ENCODE assay signal across 1 mouse cellular context in the genomic region with DNA sequence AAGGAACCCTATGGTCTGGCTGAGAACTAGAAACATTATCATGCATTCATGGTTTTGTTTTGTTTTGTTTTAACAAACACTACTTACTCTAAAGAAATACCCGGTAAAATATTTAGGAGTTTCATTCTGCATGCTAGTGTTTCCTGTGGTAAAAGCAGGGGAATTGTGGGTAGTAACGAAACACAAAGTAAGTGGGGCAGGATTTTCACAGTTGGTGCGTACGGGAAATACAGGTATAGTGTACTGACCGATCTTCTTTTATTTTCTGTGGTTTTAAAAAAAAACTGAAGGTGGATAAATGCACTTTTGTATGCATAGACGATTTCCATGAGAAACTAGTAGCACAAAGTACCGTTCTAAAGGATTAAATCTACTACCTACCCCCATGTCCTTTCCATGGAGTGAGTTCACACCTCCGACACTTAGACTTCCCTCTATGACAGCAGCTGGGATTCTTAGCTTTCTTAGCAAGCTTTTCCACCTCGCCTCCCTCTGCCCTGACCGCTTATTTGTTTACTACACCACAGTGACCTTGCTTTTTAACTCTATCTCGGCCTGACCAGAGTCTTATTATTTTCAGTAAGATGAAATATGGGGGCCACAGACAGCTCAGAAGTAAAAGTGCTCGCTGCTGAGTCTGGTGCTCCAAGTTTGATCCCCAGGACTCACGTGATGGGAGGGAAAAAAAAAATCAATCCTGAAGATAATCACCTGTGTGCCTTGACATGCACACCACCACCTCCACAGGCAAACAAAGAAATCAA.
TF ChIP-seq lines count a peak whose summit lies in the region.

No protein-coding gene starts in this region.

TF ChIP-seq in CH12.LX, 34 proteins besides CTCF, POLR2A, EP300 and RAD21:
- TF ChIP-seq ETS1 (conservative IDR thresholded peaks at IDR 0.05; ENCODE audit: low read depth, low read length) (peak; percentile 80), ZKSCAN1 (IDR thresholded peaks at IDR 0.05; ENCODE audit: borderline replicate concordance, low read depth, low read length) (no peak), USF2 (conservative IDR thresholded peaks at IDR 0.05; ENCODE audit: low read depth, low read length) (no peak), SIN3A (IDR thresholded peaks at IDR 0.05; ENCODE audit: low read length) (peak; percentile 16), JUN (IDR thresholded peaks at IDR 0.05; ENCODE audit: insufficient read depth, low read depth, low read length) (peak; percentile 87), CHD1 (IDR thresholded peaks at IDR 0.05; ENCODE audit: low read depth, low read length) (no peak; the same call in 1 of the 2 replicates), PAX5 (IDR thresholded peaks at IDR 0.05; ENCODE audit: low read length) (no peak), TCF12 (IDR thresholded peaks at IDR 0.05; ENCODE audit: low read depth, low read length) (peak; percentile 24; the same call in 1 of the 2 replicates), TBP (conservative IDR thresholded peaks at IDR 0.05; ENCODE audit: low read depth, low read length) (no peak), JUND (conservative IDR thresholded peaks at IDR 0.05; ENCODE audit: low read depth, low read length) (peak; percentile 50; the same call in 1 of the 2 replicates), MEF2A (IDR thresholded peaks at IDR 0.05; ENCODE audit: borderline replicate concordance, low read depth, low read length) (peak; percentile 97), HCFC1 (IDR thresholded peaks at IDR 0.05; ENCODE audit: low read depth, low read length) (no peak), ZNF384 (IDR thresholded peaks at IDR 0.05; ENCODE audit: low read depth, low read length) (no peak; the same call in none of the 2 replicates), IRF4 (IDR thresholded peaks at IDR 0.05; ENCODE audit: low read depth, low read length) (no peak; the same call in 1 of the 2 replicates), ELF1 (IDR thresholded peaks at IDR 0.05; ENCODE audit: low read depth, low read length) (peak; percentile 36; the same call in 1 of the 2 replicates), NELFE (IDR thresholded peaks at IDR 0.05; ENCODE audit: low read depth, low read length) (no peak), CHD2 (IDR thresholded peaks at IDR 0.05; ENCODE audit: low read length) (no peak), MXI1 (IDR thresholded peaks at IDR 0.05; ENCODE audit: low read depth, low read length) (no peak; the same call in 1 of the 2 replicates), RCOR1 (conservative IDR thresholded peaks at IDR 0.05; ENCODE audit: low read depth, low read length) (no peak), SMC3 (IDR thresholded peaks at IDR 0.05; ENCODE audit: low read depth, low read length) (no peak), BHLHE40 (IDR thresholded peaks at IDR 0.05; ENCODE audit: low read depth, low read length) (peak; percentile 93), E2F4 (IDR thresholded peaks at IDR 0.05; ENCODE audit: insufficient replicate concordance, low read depth, low read length) (no peak), UBTF (IDR thresholded peaks at IDR 0.05; ENCODE audit: low read depth, low read length) (no peak), ZC3H11A (IDR thresholded peaks at IDR 0.05; ENCODE audit: low read depth, low read length) (no peak), MAZ (IDR thresholded peaks at IDR 0.05; ENCODE audit: low read depth, low read length) (no peak), MAFK (IDR thresholded peaks at IDR 0.05; ENCODE audit: insufficient replicate concordance, low read length) (peak; percentile 71), MAX (IDR thresholded peaks at IDR 0.05; ENCODE audit: low read length) (no peak), MYC (IDR thresholded peaks at IDR 0.05; ENCODE audit: low read depth, low read length) (peak; percentile 49; the same call in 1 of the 2 replicates), POLR2AphosphoS2 (IDR thresholded peaks at IDR 0.05; ENCODE audit: low read depth, low read length) (no peak), ZMIZ1 (IDR thresholded peaks at IDR 0.05; ENCODE audit: low read depth, low read length) (no peak), USF1 (IDR thresholded peaks at IDR 0.05; ENCODE audit: low read depth, low read length) (no peak), KAT2A (IDR thresholded peaks at IDR 0.05; ENCODE audit: insufficient replicate concordance, low read length) (no peak), GABPA (IDR thresholded peaks at IDR 0.05; ENCODE audit: insufficient replicate concordance, low read depth, low read length) (no peak), NRF1 (IDR thresholded peaks at IDR 0.05; ENCODE audit: low read depth, low read length) (no peak)
